Mouse (Mus musculus): ENCODE data around the gene Eya2. TPM values are rescaled to one million over a fixed set of nuclear protein-coding genes. Genes with fewer than 3 reads are reported as not detected.

The Eya2 gene
- polyA plus RNA-seq, 1 experiment from 2014 or later = 0.16 TPM

- Histone ChIP-seq H3K27me3 (replicated peaks; ENCODE audit: control insufficient read depth, insufficient read depth, low read length) (peaks cover 7% of the 10 kb centered on the region; the same call in 1 of the 2 replicates), H3K4me3 (ENCODE audit: low read depth, low read length) (no peak overlapping the region), H3K9me3 (ENCODE audit: control insufficient read depth) (no peaks in the 10 kb centered on the region), H3K9ac (ENCODE audit: low read depth, low read length) (no peak overlapping the region), H3K4me1 (replicated peaks; ENCODE audit: control insufficient read depth, insufficient read depth, low read length) (no peaks in the 10 kb centered on the region), H3K27ac (ENCODE audit: low read depth, low read length) (no peak overlapping the region), H3K36me3 (ENCODE audit: control insufficient read depth, insufficient read depth) (no peaks in the 10 kb centered on the region), H3K4me2 (replicated peaks; ENCODE audit: low read depth) (no peak overlapping the region)
- no peak for ATAC-seq
- WGBS = 81% methylated on average over 4 of the region's 4 CpGs
- no peak for TF ChIP-seq CTCF (IDR thresholded peaks at IDR 0.05; ENCODE audit: low read depth)
Measured at GRCm38 (mm10) chr2:165752704-165753103, 157.9 kb downstream of the Eya2 start.

- no peaks in the 10 kb centered on the region for H3K27me3 ChIP-seq (replicated peaks; ENCODE audit: control insufficient read depth, insufficient read depth, low read length)
- 74% methylated on average over 15 of the region's 15 CpGs for WGBS
- H3K4me2 ChIP-seq (replicated peaks; ENCODE audit: low read depth) = no peak overlapping the region
- H3K9me3 ChIP-seq (ENCODE audit: control insufficient read depth) = no peaks in the 10 kb centered on the region
- no peaks in the 10 kb centered on the region for H3K4me1 ChIP-seq (replicated peaks; ENCODE audit: control insufficient read depth, insufficient read depth, low read length)
- no peak for TF ChIP-seq CTCF (IDR thresholded peaks at IDR 0.05; ENCODE audit: low read depth)
- no peaks in the 10 kb centered on the region for H3K36me3 ChIP-seq (ENCODE audit: control insufficient read depth, insufficient read depth)
- no peak for ATAC-seq
- no peak overlapping the region for H3K27ac ChIP-seq (ENCODE audit: low read depth, low read length)
- H3K9ac ChIP-seq (ENCODE audit: low read depth, low read length) = no peak overlapping the region
- H3K4me3 ChIP-seq (ENCODE audit: low read depth, low read length) = no peak overlapping the region
Measured at GRCm38 (mm10) chr2:165757799-165758198, 163.0 kb downstream of the Eya2 start.

GRCm38 (mm10) chr2:165758534-165758933 is 163.7 kb downstream of the Eya2 start:
- H3K9ac ChIP-seq (ENCODE audit: low read depth, low read length) = no peak overlapping the region
- H3K4me2 ChIP-seq (replicated peaks; ENCODE audit: low read depth) = no peak overlapping the region
- no peaks in the 10 kb centered on the region for H3K36me3 ChIP-seq (ENCODE audit: control insufficient read depth, insufficient read depth)
- H3K27ac ChIP-seq (ENCODE audit: low read depth, low read length) = no peak overlapping the region
- H3K9me3 ChIP-seq (ENCODE audit: control insufficient read depth) = no peaks in the 10 kb centered on the region
- no peaks in the 10 kb centered on the region for H3K4me1 ChIP-seq (replicated peaks; ENCODE audit: control insufficient read depth, insufficient read depth, low read length)
- WGBS = 17% methylated on average over 5 of the region's 5 CpGs
- H3K4me3 ChIP-seq (ENCODE audit: low read depth, low read length) = no peak overlapping the region
- ATAC-seq = no peak
- TF ChIP-seq CTCF (IDR thresholded peaks at IDR 0.05; ENCODE audit: low read depth) = no peak
- H3K27me3 ChIP-seq (replicated peaks; ENCODE audit: control insufficient read depth, insufficient read depth, low read length) = no peaks in the 10 kb centered on the region

- no peaks in the 10 kb centered on the region for H3K9me3 ChIP-seq (ENCODE audit: control insufficient read depth)
- no peaks in the 10 kb centered on the region for H3K36me3 ChIP-seq (ENCODE audit: control insufficient read depth, insufficient read depth)
- no peak overlapping the region for H3K4me3 ChIP-seq (ENCODE audit: low read depth, low read length)
- no peak for ATAC-seq
- no peak overlapping the region for H3K9ac ChIP-seq (ENCODE audit: low read depth, low read length)
- no peak overlapping the region for H3K4me2 ChIP-seq (replicated peaks; ENCODE audit: low read depth)
- H3K4me1 ChIP-seq (replicated peaks; ENCODE audit: control insufficient read depth, insufficient read depth, low read length) = no peaks in the 10 kb centered on the region
- no peak overlapping the region for H3K27ac ChIP-seq (ENCODE audit: low read depth, low read length)
- no peaks in the 10 kb centered on the region for H3K27me3 ChIP-seq (replicated peaks; ENCODE audit: control insufficient read depth, insufficient read depth, low read length)
- WGBS = 84% methylated on average over 13 of the region's 13 CpGs
- TF ChIP-seq CTCF (IDR thresholded peaks at IDR 0.05; ENCODE audit: low read depth) = no peak
Measured at GRCm38 (mm10) chr2:165759421-165759985, 164.7 kb downstream of the Eya2 start.

- H3K4me2 ChIP-seq (replicated peaks; ENCODE audit: low read depth) = no peak overlapping the region
Measured at GRCm38 (mm10) chr2:165768805-165769358, 174.1 kb downstream of the Eya2 start.

GRCm38 (mm10) chr2:165769375-165769948 is 174.6 kb downstream of the Eya2 start:
- H3K36me3 ChIP-seq (ENCODE audit: control insufficient read depth, insufficient read depth) = no peaks in the 10 kb centered on the region
- H3K4me1 ChIP-seq (replicated peaks; ENCODE audit: control insufficient read depth, insufficient read depth, low read length) = no peaks in the 10 kb centered on the region
- H3K4me2 ChIP-seq (replicated peaks; ENCODE audit: low read depth) = no peak overlapping the region
- no peaks in the 10 kb centered on the region for H3K9me3 ChIP-seq (ENCODE audit: control insufficient read depth)
- no peak overlapping the region for H3K4me3 ChIP-seq (ENCODE audit: low read depth, low read length)
- no peak for TF ChIP-seq CTCF (IDR thresholded peaks at IDR 0.05; ENCODE audit: low read depth)
- 76% methylated on average over 8 of the region's 10 CpGs for WGBS
- no peak for ATAC-seq
- H3K9ac ChIP-seq (ENCODE audit: low read depth, low read length) = no peak overlapping the region
- no peaks in the 10 kb centered on the region for H3K27me3 ChIP-seq (replicated peaks; ENCODE audit: control insufficient read depth, insufficient read depth, low read length)
- no peak overlapping the region for H3K27ac ChIP-seq (ENCODE audit: low read depth, low read length)

More at GRCm38 (mm10) chr2:165768805-165769358, 174.1 kb downstream of the Eya2 start:
- ATAC-seq = no peak
- H3K4me1 ChIP-seq (replicated peaks; ENCODE audit: control insufficient read depth, insufficient read depth, low read length) = no peaks in the 10 kb centered on the region
- H3K9me3 ChIP-seq (ENCODE audit: control insufficient read depth) = no peaks in the 10 kb centered on the region
- no peak for TF ChIP-seq CTCF (IDR thresholded peaks at IDR 0.05; ENCODE audit: low read depth)
- no peak overlapping the region for H3K9ac ChIP-seq (ENCODE audit: low read depth, low read length)
- no peak overlapping the region for H3K4me3 ChIP-seq (ENCODE audit: low read depth, low read length)
- WGBS = 65% methylated on average over 11 of the region's 11 CpGs
- no peak overlapping the region for H3K27ac ChIP-seq (ENCODE audit: low read depth, low read length)
- H3K27me3 ChIP-seq (replicated peaks; ENCODE audit: control insufficient read depth, insufficient read depth, low read length) = no peaks in the 10 kb centered on the region
- no peaks in the 10 kb centered on the region for H3K36me3 ChIP-seq (ENCODE audit: control insufficient read depth, insufficient read depth)
